Mouse (Mus musculus) WW6 (cell line): ENCODE measurements at regions not wholly inside any gene's neighbourhood (a gene's known extent, or its start where the extent isn't known, plus 50 kb on each side); places are given as distances from the start of the nearest gene placed in this dataset.

Experiments
- DNase-seq: peaks from one replicate; pipeline ENCODE4 v3.0.0-alpha.2; 2013; ENCODE audit warnings: low read depth, low spot score

DNA sequence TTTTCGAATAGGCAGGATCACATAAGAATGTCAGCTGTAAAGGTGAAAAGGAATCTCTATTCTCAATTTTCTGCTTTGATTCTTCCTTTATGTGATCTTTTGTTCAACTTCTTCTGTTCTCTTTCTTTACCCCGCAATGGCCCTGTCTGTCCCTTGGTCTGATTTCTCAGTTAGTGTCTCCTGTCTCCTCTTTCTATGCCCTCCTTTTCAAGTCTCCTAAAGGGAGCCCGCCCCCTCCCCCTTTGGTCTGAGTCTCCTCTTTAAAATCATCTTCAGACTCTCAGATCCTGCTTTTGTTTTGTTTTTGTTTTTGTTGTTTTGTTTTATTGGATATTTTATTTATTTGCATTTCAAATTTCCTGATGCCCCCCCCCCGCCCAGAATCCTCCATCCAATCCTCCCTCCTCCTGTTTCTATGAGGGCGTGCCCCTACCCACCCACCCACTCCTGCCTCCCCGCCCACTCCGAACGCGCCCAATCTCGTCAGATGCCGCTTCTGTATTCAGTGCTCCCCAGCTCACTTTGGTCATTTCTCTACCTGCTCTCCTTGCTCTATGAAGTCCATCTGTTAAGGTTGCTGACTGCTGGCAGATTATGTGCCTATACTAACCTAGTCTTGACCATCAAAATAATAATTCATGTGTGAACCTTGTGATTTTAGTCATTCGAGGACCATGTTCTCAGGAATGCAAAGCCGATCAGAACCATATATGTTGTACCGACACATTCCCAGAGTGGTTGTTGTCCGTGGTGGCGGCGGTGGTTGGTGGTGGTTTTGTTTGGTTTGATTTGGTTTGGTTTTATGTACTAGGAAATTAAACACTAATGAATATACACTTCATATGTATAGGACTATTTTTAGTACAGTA is 487.9 kb upstream of the Adam24 start:
- no peak for DNase-seq

DNA sequence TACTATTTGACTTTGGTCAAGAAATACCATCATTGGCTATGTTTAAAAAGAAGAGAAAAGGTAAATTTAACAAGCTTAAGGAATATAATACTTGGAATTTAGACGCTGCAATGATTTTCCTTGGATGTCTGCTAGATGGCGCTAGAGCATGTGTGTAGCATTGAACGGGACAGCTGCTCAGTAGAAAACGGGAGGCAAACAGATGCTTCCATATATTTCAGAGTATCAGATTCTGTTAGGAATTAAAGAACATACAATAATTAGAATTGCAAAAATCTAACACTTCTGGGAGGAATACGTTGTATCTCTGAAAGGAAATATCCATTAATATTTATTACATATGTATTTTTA is 487.3 kb upstream of the Adam24 start:
- DNase-seq: no peak

DNA sequence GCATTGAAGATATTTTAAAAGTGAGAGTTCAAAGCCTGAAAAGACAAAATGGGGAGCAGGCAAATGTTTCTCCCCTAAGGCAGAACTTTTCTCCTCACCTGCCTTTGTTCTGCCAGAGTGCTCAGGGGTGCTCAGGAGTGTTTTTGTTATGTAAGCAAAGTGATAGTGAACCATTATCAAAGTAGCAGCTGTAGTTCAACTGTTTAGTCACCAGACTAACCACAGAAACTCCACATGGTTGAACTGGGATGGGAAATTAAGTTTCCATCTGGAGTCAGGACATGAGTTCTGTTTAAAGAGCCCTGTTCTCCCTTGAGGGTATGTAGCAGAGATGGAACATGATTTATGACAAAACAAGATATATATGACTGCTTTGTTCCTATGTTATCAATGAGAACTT is 482.6 kb upstream of the Adam24 start:
- DNase-seq: no peak

DNA sequence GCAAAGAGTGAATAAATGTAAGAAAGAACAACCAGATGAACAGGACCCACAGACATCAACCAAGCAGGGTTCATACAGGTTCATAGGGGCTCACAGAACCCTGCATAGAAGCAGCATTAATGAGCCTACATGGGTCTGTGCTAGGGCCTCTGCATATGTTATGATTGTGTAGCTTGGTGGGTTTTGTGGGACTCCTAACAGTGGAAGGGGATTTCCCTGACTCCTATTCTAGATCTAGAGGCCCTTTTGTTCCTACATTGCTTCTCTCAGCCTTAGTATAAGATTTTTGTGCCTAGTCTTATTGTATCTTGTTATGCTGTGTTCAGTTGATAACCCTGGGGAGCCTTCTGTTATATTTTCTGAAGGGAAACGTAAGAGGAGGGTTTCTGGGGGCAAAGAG is 481.7 kb upstream of the Adam24 start:
- no peak for DNase-seq

DNA sequence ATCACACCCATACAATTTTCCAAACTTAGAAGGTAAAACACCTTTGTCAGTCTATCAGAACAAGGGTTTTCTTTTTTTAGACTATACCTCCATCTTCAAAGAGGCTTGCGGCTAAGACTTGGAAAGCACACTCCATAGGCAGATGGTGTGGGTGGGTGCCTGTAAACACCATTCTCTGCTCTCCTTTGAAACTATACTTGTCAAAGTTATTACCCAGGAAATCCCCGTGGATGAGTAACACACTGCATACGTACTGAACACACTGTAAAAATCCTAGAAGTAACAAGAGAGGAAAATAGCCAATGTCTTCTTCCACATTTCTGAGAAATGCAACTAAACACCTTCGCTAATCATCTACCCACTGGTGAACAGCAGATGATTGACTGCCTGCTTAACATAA is 464.0 kb upstream of the Adam24 start:
- no peak for DNase-seq

DNA sequence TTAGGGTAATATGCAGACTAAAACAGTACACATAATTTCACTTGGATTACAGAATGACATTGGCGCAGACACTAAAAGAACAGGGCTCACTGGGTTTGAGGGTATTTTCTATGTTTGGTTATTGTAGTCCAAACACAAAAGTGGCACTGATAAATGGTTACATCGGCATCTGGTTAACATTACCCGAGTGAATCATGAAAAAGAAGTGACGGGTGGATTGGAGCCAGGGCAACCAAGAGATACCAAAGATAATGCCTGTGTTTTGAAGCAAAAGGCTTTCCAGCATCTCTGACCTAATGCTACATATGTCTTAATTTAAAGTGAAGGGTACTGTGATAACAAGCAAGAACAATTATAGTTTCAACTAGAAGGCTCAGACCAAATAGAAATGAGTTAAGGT is 451.4 kb upstream of the Adam24 start:
- no peak for DNase-seq

DNA sequence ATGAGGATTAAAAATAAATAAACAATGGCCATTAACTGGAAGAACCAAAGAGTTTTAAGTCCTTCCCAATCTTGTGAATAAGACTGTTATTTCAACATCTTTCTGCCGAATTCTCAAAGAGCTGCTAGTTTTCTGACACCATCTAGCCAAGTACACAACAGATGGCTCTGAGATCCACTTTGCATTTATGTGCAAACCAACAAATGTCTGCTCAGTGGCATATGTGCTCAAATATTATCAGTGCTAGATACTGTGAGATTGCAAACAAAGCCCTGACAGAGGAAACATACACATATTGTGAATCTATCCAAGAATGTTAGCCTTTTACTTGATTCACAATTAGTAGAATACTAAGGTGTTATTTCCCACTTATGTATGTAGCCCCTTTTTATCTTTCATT is 447.6 kb upstream of the Adam24 start:
- no peak for DNase-seq
